Mouse (Mus musculus) spleen, adult 2 months (tissue): ENCODE data around the gene Fgfr2.

ENCODE experiments used
- CTCF ChIP-seq: fragments of 200-500 bp; IDR thresholded peaks from 2 replicates; pipeline ENCODE4 v1.5.1; 2011; ENCODE audit warnings: mild to moderate bottlenecking, inconsistent platforms; ENCODE audit not compliant: insufficient read depth, insufficient read length, insufficient replicate concordance; ENCODE audit errors: extremely low read depth
- POLR2A ChIP-seq: fragments of 200-500 bp; IDR thresholded peaks from 2 replicates; pipeline ENCODE4 v1.6.1; 2011; ENCODE audit warnings: low read depth, low read length, inconsistent platforms

DNA sequence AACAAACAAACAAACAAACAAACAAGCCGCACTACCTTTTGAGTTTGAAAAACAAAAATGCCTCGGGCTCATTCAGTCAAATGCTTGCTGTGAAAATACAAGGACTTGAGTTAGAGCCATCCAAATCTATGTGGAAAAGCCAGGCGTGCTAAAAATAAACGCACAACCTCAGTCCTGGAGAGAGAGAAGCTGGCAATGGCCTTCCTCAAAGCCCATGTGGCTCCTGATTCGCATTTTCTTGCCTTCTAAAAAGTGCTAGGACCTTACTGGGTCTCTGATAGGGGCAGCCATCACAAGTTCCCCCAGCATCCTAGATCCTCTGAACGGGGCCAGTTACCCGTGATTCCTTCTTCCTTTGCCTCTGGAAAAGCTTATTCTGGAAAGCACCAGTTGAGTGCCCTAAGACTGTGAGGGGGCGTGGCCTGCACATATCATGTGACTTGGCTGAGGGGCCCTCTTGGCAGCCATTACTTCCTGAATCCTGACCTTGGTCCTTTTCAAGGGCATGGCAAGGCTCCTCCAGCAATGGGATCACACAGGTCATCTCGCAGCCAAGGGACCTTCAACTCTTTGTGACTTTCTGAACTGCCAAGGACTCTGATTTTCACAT, 226.8 kb downstream of the Fgfr2 start:
- TF ChIP-seq POLR2A, result no peak
- no peak for TF ChIP-seq CTCF
